Mouse (Mus musculus) Patski (cell line): ENCODE data around the gene Ajuba. TPM values are rescaled to one million over a fixed set of nuclear protein-coding genes. Genes with fewer than 3 reads are reported as not detected.
"Not testable (repeated sequence)": the region's sequence is repeated elsewhere in the genome, so short reads cannot be mapped to it uniquely, and the experiment has no call there.

Experiments
- ATAC-seq: fragments of 100-300 bp; one replicate; pipeline ENCODE4 v1.8.0; 2021
- CTCF ChIA-PET: fragments of 350-600 bp; sonication (Branson Sonifier 250); formaldehyde crosslinking; loops from one replicate; lab custom pipeline; 2022; ENCODE audit warnings: inconsistent platforms; lab: Charles Lee
- POLR2A ChIA-PET: fragments of 350-600 bp; sonication (Branson Sonifier 250); formaldehyde crosslinking; loops from one replicate; lab custom pipeline; 2022; ENCODE audit warnings: antibody characterized with exemption, inconsistent platforms; lab: Charles Lee
- DNase-seq: peaks from one replicate; pipeline ENCODE4 v3.0.0-alpha.2; 2011; ENCODE audit warnings: low read depth, low spot score
- H3K27me3 ChIP-seq: fragments of 371-371 bp; one replicate; pipeline ENCODE4 v1.5.1; 2021
- CTCF ChIP-seq: fragments of 100-300 bp; IDR thresholded peaks from one replicate; pipeline ENCODE4 v1.5.1; 2021
- in situ Hi-C: fragments of 300-500 bp; cut with MboI; formaldehyde crosslinking; loops from 3 replicates; pipeline ENCODE4 v1.11.1; 2018; ENCODE audit warnings: low pct_unique_long_range_greater_than_20kb, mixed read lengths
- polyA plus RNA-seq: library from polyadenylated mRNA; unstranded; gene quantifications from one replicate; pipeline ENCODE4 v1.2.3, GENCODE M21; 2021

Gene Ajuba
- 91.9 TPM for polyA plus RNA-seq

- in situ Hi-C loops, result loop anchor here (10.0 kb wide), 1 partner anchor 353 kb away; no protein-coding TSS in a partner anchor
- no peak for TF ChIP-seq CTCF
- ChIA-PET CTCF (interaction anchor here (0.6 to 3.7 kb wide), 7 partner anchors 8 to 66 kb away, joined by 3 to 16 read pairs (median 4); partner anchors contain the start of gene Haus4), POLR2A (interaction anchor here (0.7 to 2.6 kb wide), 5 partner anchors 10 to 45 kb away, joined by 3 to 9 read pairs (median 8); partner anchors contain the start of gene Haus4)
- DNase-seq (peak; percentile 77), ATAC-seq (peak; percentile 37)
- H3K27me3 ChIP-seq, result no peaks in the 10 kb centered on the region
These were observed at the start of gene Ajuba for GRCm38 (mm10) chr14:54577089-54577982. Gene Ajuba (minus strand): TSS chr14:54577558.

GRCm38 (mm10) chr14:54624976-54625375 is 47.6 kb upstream of the Ajuba start:
- ChIA-PET POLR2A (no interaction called here), CTCF (interaction anchor here (2.5 kb wide), 1 partner anchor 12 kb away, joined by 16 read pairs; no protein-coding TSS in a partner anchor)
- no peak for DNase-seq
- no peak for TF ChIP-seq CTCF
- ATAC-seq, result no peak
- in situ Hi-C loops, result no loop called here
- H3K27me3 ChIP-seq, result no peaks in the 10 kb centered on the region

GRCm38 (mm10) chr14:54623334-54623733 is 46.0 kb upstream of the Ajuba start:
- ChIA-PET CTCF (no interaction called here), POLR2A (interaction anchor here (1.1 kb wide), 1 partner anchor 45 kb away, joined by 3 read pairs; no protein-coding TSS in a partner anchor)
- ATAC-seq, result no peak
- TF ChIP-seq CTCF, result no peak
- no peaks in the 10 kb centered on the region for H3K27me3 ChIP-seq
- no peak for DNase-seq
- in situ Hi-C loops, result no loop called here

GRCm38 (mm10) chr14:54621133-54621532 is 43.8 kb upstream of the Ajuba start, which contains the start of gene Psmb11:
Gene Psmb11 (plus strand): TSS chr14:54621433.
- ATAC-seq (no peak), DNase-seq (no peak)
- H3K27me3 ChIP-seq, result no peaks in the 10 kb centered on the region
- ChIA-PET POLR2A (no interaction called here), CTCF (interaction anchor here (4.6 kb wide), 1 partner anchor 16 kb away, joined by 18 read pairs; no protein-coding TSS in a partner anchor)
- in situ Hi-C loops, result no loop called here
- TF ChIP-seq CTCF, result no peak

GRCm38 (mm10) chr14:54617897-54618365 is 40.6 kb upstream of the Ajuba start, which contains the start of gene Psmb5:
Gene Psmb5 (minus strand): TSS chr14:54618022.
- no peaks in the 10 kb centered on the region for H3K27me3 ChIP-seq
- ATAC-seq, result peak; percentile 76
- TF ChIP-seq CTCF, result no peak
- CTCF ChIA-PET, result interaction anchor here (1.0 to 4.6 kb wide), 4 partner anchors 8 to 89 kb away, joined by 3 to 18 read pairs (median 4); no protein-coding TSS in a partner anchor
- DNase-seq, result no peak
- POLR2A ChIA-PET, result interaction anchor here (1.0 to 1.8 kb wide), 3 partner anchors 14 to 47 kb away, joined by 3 to 4 read pairs (median 4); no protein-coding TSS in a partner anchor
- in situ Hi-C loops, result no loop called here

- ChIA-PET CTCF (interaction anchor here (0.8 to 4.6 kb wide), 5 partner anchors 9 to 89 kb away, joined by 3 to 18 read pairs (median 3); partner anchors contain the start of gene Haus4), POLR2A (interaction anchor here (1.1 to 1.8 kb wide), 2 partner anchors 13 to 41 kb away, joined by 4 read pairs; no protein-coding TSS in a partner anchor)
- TF ChIP-seq CTCF, result no peak
- ATAC-seq (no peak), DNase-seq (no peak)
- H3K27me3 ChIP-seq, result no peaks in the 10 kb centered on the region
- in situ Hi-C loops, result no loop called here
These were observed 40.0 kb upstream of the Ajuba start for GRCm38 (mm10) chr14:54617152-54617896.

GRCm38 (mm10) chr14:54616226-54616825 is 39.0 kb upstream of the Ajuba start:
- in situ Hi-C loops, result no loop called here
- no peak for ATAC-seq

GRCm38 (mm10) chr14:54614130-54614529 is 36.8 kb upstream of the Ajuba start:
- CTCF ChIA-PET, DNase-seq, POLR2A ChIA-PET, ATAC-seq, H3K27me3 ChIP-seq, in situ Hi-C loops: not testable (repeated sequence)

More at GRCm38 (mm10) chr14:54616226-54616825, 39.0 kb upstream of the Ajuba start:
- no peak for DNase-seq
- CTCF ChIA-PET, result interaction anchor here (0.6 to 1.3 kb wide), 4 partner anchors 23 to 88 kb away, joined by 3 read pairs; partner anchors contain the start of gene Haus4
- TF ChIP-seq CTCF, result no peak
- no peaks in the 10 kb centered on the region for H3K27me3 ChIP-seq
- POLR2A ChIA-PET, result interaction anchor here (1.1 kb wide), 1 partner anchor 12 kb away, joined by 4 read pairs; no protein-coding TSS in a partner anchor

GRCm38 (mm10) chr14:54610648-54611047 is 33.3 kb upstream of the Ajuba start:
- POLR2A ChIA-PET, result no interaction called here
- in situ Hi-C loops, result no loop called here
- no peak for TF ChIP-seq CTCF
- CTCF ChIA-PET, result interaction anchor here (0.9 to 1.5 kb wide), 4 partner anchors 16 to 82 kb away, joined by 3 to 5 read pairs (median 4); partner anchors contain the start of gene Cdh24
- no peaks in the 10 kb centered on the region for H3K27me3 ChIP-seq
- ATAC-seq (no peak), DNase-seq (no peak)
